Mouse (Mus musculus) common myeloid progenitor, adult 5-6 weeks (primary cell): ENCODE measurements at regions not wholly inside any gene's neighbourhood (a gene's known extent, or its start where the extent isn't known, plus 50 kb on each side); places are given as distances from the start of the nearest gene placed in this dataset.
"Not testable (repeated sequence)": the region's sequence is repeated elsewhere in the genome, so short reads cannot be mapped to it uniquely, and the experiment has no call there.

Experiments
- ATAC-seq: replicated peaks from 2 replicates; pipeline ENCODE4 v1.8.0; 2016; ENCODE audit warnings: low read depth, mild to moderate bottlenecking, moderate TSS enrichment, inconsistent platforms; ENCODE audit not compliant: poor library complexity, severe bottlenecking

DNA sequence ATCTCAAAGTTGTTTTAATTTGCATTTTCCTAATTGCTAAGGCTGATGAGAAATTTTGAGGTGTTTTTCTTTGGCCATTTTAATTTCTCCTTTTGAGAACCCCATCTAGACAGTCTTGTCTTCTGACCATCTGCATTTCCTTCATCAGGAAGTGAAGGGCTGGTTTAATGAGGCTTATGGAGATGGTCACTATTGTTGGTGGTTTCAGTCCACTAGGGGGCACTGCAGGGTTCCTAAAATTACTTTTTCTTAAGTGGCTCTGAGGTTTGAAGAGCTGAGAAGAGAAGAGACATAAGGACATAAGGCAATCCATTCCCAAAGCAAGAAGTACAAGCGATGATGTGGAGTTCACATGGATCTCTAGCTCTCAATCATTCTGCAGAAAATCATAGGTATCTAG lies 805.6 kb upstream of the Olfr1507 start:
- ATAC-seq = peak; percentile 50; the same call in 1 of the 2 replicates

DNA sequence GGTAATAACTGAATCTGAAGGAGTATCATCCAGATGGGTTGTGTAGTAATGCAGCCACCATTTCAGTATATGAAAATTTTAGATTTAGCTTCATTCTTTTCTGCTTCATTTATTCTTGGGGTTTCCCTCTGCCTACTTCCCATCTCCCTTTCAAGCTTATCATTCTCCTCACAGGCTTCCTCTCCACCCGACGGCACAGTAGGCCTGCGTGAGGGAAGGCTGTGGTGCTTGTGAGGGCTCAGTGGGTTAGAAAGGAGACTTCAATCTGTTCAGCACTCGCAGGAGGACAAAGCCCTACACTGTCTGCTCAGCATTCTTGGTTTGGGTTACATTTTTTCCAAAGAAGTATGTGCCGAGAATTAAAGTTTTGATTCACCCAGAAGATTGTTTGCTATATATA lies 804.2 kb upstream of the Olfr1507 start:
- ATAC-seq = peak; percentile 91

DNA sequence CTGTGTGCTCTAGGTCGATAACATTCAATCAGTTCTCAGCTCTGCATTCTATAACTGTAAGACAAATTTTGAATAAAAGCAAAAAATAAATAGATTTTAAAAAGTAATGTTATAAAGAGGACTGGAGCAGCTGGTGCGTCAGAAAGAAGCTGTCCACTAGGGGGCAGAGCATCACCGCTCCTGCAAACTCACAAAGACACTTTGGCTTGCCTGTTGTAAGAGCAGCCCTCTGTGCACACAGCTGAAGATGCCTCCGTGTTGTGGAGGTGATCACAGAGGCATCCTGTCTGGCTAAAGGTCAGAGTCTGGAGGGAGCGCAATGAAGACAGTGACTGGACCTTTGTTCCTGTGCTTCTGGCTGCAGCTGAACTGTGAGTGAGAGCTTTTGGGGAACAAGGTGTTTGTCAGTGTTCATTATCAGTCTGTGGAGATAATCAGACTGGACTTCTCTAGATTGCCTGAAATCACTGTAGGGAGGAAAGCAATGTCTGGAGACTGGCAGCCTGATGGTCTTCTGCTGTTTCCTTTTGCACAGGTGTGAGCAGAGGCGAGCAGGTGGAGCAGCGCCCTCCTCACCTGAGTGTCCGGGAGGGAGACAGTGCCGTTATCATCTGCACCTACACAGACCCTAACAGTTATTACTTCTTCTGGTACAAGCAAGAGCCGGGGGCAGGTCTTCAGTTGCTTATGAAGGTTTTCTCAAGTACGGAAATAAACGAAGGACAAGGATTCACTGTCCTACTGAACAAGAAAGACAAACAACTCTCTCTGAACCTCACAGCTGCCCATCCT lies 788.0 kb upstream of the Olfr1507 start:
- ATAC-seq = peak; percentile 93

DNA sequence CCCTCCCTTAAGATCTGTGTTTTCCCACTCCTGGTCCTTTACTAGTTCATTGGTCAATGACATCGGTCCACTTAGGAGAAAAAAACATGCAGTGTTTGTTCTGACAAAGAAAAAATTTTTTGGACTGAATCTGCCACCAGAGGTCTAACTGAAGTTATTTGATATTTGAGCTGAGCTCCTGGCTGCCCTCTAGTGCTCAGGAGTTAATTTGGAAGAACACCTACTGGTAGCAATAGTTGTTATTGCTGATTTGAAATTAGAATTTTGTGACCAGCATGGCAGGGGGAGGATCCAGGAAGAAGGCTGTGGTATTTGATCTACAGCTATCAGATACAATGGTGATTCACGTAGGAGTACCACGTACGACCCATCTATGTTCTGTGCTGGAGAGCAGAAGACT lies 777.7 kb upstream of the Olfr1507 start:
- peak; percentile 85 for ATAC-seq

DNA sequence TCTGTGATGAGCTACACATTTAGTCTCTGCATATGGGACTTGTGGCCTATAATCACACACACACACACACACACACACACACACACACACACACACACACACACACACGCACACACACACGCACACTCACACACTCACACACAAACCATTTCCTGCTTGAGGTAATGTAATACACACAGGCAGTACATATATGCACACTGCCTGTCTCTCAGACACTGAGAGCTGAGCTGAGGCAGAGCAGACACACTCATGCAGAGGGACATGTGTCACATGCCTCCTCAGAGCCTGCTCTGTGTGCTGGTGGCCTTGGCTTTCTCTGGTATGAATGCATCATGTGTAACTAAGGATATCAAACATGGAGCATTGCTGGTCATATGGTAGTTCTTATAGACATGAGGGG lies 772.1 kb upstream of the Olfr1507 start:
- not testable (repeated sequence) for ATAC-seq

DNA sequence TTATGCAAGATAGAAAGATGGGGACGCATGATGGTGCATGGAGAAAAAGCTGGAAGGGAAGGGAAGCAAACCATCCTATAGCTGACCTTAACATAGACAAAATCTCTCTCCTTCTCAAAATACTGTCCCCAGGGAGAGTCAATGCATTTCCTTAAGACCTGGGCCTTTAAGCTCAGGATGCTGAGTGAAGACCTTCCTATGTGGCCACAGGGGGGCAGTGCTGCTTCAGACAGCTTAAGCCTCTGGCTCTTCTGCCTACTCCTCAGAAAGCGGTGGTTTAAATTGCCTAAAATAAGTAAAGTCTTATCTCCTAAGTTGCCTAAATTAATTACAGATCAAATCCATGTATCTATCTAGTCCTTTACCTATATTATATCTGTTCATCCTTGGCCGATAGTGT lies 760.4 kb upstream of the Olfr1507 start:
- peak; percentile 93 for ATAC-seq

DNA sequence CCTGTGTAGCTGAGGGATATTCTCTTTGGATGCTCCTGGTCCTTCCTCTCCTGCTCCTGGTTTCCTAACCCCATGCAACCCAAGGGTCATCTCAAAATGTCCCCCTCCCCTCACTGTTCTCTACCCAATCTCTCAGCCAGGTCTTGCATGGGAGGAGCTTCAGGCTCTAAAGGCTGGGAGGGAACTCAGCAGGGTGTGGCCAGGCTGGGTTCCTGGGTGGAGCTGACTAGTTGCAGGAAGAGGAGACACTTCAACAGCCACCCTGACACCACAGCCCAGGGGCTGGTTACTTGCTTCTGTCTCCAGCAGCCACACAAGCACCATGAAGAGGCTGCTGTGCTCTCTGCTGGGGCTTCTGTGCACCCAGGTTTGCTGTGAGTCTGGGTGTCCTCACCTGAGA lies 757.9 kb upstream of the Olfr1507 start:
- ATAC-seq = peak; percentile 67; the same call in 1 of the 2 replicates

DNA sequence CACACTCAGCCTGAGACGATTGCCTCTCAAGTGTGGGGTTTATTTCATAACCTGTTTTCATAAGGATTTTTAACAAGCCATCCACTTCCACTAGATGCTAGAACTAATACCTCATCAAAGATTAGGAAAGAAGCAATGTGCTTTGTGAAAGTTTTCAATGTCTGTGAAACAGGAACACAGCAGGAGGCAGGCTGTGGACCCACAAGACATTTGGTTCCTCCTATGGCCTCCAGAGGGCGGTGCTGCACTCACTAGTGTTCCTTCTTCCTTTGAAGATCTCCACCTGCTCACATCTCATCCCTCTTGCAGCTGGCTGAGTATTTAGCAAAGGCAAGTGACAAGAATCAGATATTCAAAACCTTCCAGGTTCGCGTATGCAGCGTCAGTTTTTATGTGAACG lies 735.6 kb upstream of the Olfr1507 start:
- ATAC-seq = peak; percentile 60

DNA sequence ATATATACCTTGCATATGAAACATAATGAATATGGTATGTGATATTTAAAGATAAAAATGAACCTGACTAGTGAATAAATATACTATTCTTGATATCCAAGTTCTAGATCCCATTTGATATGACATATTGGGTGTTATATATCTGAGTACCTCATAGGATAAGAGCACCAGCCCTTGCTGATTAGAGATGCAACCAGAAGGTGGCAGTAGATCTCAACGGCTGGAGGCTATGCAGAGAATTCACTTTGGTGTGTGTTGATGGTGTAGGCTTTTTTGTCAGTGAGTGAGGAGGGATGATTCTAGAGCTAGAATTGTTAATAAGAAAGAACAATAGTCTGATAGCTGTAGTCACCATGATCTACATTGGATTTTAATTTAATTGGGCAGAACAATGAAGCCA lies 729.2 kb upstream of the Olfr1507 start:
- peak; percentile 79; the same call in 1 of the 2 replicates for ATAC-seq

DNA sequence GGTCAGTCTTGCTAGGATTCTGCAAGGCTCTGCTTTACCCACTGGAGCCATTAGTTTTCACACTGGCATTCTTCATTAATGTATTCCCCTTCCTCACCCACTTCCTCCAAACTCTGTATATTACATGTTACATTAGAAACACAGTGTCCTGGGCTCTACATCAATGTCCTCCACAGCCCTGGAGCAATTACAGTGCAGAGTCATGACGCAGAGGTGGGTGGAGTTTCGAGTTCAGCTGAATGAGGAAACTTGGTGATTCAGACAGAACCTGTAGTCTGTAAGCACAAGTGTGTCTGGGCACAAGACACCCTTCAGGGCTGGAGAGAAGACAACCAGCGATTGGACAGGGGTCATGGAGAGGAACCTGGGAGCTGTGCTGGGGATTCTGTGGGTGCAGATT lies 715.0 kb upstream of the Olfr1507 start:
- ATAC-seq = peak; percentile 71

DNA sequence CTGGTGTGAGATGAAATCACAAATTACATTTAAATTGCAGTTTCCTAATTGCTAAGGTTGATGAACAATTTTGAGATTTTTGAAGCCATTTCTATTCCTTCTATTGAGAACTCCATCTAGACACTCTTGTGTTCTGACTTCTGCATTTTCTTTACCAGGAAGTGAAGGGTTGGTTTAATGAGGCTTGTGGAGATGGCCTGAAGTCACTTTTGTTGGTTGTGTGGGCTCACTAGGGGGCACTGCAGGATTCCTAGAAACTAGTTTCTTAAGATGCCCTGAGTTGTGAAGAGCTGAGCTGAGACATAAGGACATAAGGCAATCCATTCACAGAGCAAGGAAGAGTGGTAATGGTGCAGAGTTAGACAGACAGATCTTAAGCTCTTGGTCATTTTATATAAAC lies 713.7 kb upstream of the Olfr1507 start:
- ATAC-seq = peak; percentile 95

DNA sequence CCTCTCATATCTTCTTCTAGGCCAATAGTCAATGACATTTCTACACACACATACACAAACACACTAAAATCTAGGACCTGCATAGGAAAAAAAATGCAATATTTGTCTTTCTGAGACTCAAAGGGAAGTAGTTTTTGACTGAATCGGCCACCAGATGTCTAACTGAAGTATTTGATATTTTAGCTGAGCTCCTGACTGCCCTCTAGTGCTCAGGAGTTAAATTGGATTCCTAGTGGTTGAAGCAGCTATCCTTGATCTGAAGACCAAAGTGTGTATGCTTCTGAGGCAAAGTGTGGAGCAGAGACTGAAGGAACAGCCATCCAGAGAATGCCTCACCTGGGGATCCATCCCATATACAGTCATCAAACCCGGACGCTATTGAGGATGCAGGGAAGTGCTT lies 695.4 kb upstream of the Olfr1507 start:
- ATAC-seq = peak; percentile 87

DNA sequence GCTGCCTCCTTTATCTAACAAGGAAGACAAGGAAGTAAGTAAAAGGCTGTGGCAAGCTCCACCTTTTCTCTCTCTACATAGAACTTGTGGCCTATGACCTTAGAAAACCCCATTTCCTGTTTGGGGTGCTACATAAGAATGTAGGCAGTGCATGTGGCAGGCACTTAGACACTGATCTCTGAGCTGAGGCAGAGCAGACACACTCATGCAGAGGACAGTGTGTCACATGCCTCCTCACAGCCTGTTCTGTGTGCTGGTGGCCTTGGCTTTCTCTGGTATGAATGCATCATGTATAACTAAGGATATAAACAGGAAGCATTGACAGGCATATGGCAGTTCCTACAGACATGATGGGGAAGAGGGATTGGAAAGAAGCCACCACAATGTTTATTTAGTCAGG lies 678.5 kb upstream of the Olfr1507 start:
- peak; percentile 65 for ATAC-seq

DNA sequence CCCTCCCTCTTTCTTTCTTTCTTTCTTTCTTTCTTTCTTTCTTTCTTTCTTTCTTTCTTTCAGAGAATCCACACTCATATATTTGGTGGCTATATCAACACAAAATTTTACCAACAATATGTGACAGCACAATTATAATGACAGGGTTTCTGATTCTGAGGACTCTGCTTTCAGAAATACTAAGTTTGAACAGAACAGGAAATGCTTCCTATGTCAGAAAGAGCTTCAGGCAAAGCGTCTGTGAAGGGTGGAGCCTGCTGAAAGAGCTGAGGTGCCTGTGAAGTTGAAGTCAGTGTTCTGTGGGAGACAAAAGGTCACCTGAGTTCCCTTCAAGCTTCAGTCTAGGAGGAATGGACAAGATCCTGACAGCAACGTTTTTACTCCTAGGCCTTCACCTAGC lies 670.8 kb upstream of the Olfr1507 start:
- not testable (repeated sequence) for ATAC-seq

DNA sequence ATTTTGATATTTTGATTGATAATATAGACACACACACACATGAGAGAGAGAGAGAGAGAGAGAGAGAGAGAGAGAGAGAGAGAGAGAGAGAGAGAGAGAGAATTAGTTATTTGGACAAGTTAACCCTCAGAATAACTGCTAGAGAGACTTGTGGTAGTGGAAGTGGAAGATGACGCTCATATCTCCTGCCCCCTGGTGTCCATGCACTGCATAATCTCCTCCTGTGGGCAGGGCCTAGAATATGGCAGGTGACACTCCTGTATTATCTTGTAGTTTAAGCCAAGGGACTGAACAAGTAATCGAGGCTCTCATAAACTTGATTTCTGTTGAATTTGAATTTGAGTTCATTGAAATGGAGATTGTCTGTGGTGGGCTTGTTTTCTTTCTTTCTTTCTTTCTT lies 663.5 kb upstream of the Olfr1507 start:
- ATAC-seq = peak; percentile 99

DNA sequence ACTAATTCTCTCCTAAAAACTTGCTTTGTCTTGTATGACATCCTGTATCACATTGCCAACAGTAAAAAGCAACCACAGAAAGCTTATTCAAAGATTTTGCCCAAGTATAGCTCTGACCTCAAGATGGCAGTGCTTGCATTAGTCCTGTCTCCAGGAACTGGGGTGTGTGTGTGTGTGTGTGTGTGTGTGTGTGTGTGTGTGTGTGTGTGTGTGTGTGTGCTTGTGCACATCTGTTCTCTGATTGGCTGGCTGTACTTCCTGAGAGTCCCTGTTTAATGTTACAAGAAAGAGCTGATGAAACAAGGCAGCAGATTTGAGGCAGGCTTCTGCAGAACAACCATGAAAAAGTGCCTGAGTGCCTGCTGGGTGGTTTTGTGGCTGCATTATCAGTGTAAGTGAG lies 639.2 kb upstream of the Olfr1507 start:
- ATAC-seq = peak; percentile 58; the same call in 1 of the 2 replicates

DNA sequence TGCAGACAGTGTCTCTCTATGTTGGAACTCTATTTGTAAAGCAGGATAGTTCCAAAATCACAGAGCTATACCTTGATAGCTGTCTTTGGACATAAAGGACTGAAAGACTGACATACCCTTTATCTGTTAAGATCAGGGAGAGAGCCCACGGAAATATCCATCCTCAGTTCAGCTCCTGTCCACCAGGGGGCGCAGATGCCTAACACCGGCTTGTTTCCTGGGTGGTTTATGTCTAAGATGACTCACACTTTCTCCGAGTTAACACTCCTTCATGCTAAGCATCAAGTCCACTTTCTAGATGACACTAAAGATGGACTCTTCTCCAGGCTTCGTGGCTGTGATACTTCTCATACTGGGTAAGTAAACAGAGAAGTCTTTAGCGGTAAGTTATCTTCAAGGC lies 636.8 kb upstream of the Olfr1507 start:
- ATAC-seq = peak; percentile 82

DNA sequence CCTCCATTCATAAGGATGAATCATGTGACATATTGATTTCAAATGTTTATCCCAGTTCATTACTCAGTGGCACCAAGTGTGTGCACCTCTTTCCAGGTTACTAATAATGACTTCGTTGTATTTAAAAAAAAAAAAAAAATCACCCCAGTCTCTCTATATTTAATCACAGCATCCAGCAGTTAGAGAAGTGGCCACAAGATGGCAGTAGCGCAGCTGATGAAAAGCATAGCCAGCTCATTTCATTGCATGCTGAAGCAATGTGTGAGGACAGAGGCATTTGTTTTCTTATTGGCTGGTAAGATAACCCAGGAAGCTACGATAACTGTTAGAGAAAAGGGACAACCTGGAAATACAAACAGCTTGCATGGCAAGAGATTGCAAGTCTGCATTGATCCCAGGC lies 626.2 kb upstream of the Olfr1507 start:
- peak; percentile 97 for ATAC-seq

DNA sequence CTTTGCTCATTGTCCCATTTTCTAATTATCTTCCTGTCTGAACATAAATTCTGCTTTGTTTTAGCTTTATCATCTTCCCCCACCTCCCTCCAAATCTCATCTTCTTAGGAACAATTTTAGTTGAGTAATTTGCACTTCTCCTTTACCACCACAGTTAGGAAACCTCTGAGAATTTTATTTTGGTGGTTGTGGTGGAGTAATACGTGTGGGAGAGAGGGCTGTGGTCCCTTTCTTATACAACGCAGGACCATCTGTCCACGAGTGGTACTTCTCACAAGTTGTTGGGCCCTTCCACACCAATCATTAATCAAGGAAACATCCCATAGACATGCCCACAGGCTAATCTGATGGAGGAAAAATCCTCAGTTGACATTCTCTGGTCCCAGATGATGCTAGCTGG lies 614.2 kb upstream of the Olfr1507 start:
- 0 out of 2 replicates have a peak, but pooled peaks have one; percentile 47 for ATAC-seq

DNA sequence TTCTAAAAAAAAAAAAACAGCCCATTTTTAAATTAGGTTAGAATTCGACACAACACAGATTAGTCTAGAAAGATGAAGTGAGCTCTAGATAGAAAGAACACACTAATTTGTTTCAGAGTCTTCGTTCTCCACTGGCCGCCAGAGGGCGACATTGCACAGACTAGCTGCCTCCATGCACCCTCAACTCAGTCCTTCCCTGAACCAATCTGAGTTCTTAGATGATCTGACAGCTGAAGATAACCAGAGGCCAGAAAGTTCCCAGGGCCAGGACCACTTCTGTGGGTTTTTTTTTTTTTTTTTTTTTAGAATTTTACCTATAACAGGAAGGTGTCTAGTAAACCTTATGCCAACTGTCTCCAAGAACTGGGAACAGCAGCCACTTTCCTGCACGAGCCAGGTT lies 605.8 kb upstream of the Olfr1507 start:
- peak; percentile 71 for ATAC-seq

DNA sequence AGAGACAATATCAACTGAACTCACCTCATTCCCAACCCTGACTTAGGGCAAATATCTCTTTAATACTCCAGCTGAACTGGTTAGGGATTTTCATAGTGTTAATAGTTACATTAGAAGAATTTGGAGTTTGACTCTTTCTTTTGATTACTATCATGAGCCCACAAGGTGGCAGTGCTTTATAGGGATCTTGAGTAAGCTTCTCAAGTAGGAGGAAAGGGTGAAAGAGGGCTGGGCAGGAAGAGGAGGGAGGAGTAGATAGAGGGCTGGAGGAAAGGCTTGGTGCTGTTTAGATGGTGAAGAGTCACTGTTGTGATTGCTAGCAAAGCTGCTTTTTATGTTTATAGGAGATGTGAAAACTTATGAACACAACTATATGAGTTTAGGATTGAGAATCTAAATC lies 595.4 kb upstream of the Olfr1507 start:
- peak; percentile 73 for ATAC-seq

DNA sequence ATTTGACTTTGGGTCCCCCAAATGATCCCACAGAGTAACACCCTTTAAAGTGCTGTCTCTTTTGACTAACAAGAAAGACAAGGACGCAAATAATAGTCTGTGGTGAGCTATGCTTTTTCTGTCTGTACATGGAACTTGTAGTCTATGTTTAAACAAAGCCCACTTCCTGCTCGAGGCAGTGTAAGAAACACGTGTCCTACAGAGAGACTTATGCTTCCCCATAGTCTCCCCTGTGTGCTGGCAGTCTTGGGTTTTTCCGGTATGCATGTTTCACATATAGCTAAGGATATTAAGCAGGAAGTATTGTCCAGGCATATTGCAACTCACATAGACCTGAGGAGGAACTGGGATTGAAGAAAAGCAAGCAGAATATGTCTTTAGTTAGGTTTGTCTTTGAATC lies 586.3 kb upstream of the Olfr1507 start:
- ATAC-seq = peak; percentile 74
